ENCODE assay signal across 8 mouse cellular contexts in the genomic region with DNA sequence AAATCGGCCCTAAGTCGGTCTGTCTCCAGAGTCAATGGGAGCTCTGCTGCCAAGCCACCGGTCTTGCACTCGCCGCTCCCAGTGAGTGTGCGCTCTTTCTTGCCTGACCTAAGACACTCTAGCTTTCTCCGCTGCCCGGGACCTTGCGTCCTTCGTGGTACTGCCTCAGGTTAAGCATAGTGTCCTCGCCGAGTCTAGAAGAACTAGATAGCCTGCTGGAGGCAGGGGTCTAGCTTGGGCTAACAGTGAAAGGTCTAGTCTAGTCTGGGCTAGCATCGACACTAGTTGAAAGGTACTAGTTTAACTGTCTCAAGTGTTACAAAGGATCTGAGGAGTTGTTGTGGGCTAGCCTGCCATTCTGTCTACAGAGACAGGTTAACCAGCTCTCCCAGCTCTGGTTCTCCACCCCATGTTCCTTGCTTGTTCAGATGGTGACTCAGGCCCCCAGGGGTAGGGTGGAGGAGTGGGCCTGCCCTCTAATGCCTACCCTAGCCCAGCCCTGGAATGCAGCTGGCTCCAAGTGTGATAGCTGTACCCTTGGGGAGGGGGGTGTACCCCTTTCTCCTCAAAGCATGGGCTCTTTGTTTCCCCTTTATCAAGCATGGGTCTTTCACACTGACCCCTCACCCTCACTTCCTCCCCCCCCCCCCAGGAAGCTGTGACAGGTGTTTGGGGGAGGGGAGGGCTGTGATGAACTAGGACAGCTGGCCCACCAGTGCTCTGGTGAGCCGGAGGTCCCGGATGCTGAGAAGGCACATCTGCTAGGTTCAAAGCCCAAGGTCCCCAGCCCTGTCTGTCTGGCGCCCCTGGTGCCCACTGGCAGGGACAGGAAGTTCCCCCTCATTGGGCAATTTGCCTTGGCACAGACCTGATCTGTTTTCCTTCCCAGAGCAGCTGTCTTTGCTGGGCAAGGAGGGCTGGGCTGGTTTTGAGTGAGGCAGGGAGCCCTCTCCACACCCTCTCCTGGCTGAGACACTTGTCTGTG. TPM values are rescaled to one million over a fixed set of nuclear protein-coding genes. Genes with fewer than 3 reads are reported as not detected.
DNase-seq lines count a peak whose midpoint lies in the region; ATAC-seq lines count a peak whose summit lies in the region.

A gene (minus strand): TSS at position 934 of the 985 bp plus-strand sequence.

- peak within 1 kb of the TSS; percentile 92 for H3K4me3 ChIP-seq in embryonic facial prominence, embryonic 10.5 days
- peak within 1 kb of the TSS; percentile 65 for H3K4me3 ChIP-seq in heart, embryonic 11.5 days (ENCODE audit: low read depth, low read length)
- H3K4me3 ChIP-seq in kidney, embryonic 16.5 days (ENCODE audit: low read length): peak within 1 kb of the TSS; percentile 81
- peak within 1 kb of the TSS; percentile 74 for H3K4me3 ChIP-seq in liver, embryonic 13.5 days (replicated peaks)

- H3K4me1 ChIP-seq in embryonic facial prominence, embryonic 10.5 days: peaks cover 74% of the 10 kb centered on the region
- peaks cover 47% of the 10 kb centered on the region for H3K4me1 ChIP-seq in heart, embryonic 11.5 days (ENCODE audit: control insufficient read depth, insufficient read depth, low read length)
- H3K4me1 ChIP-seq in kidney, embryonic 16.5 days (ENCODE audit: insufficient read depth, low read length): peaks cover 54% of the 10 kb centered on the region
- H3K4me1 ChIP-seq in liver, embryonic 13.5 days (replicated peaks): peaks cover 79% of the 10 kb centered on the region

- no peaks in the 10 kb centered on the region for H3K9me3 ChIP-seq in embryonic facial prominence, embryonic 10.5 days
- no peaks in the 10 kb centered on the region for H3K9me3 ChIP-seq in heart, embryonic 11.5 days (replicated peaks; ENCODE audit: control insufficient read depth, low read length)
- H3K9me3 ChIP-seq in kidney, embryonic 16.5 days (ENCODE audit: low read length): no peaks in the 10 kb centered on the region
- H3K9me3 ChIP-seq in liver, embryonic 13.5 days (replicated peaks): no peaks in the 10 kb centered on the region

- H3K36me3 ChIP-seq in embryonic facial prominence, embryonic 10.5 days (replicated peaks): peaks cover 33% of the 10 kb centered on the region
- H3K36me3 ChIP-seq in heart, embryonic 11.5 days (ENCODE audit: control insufficient read depth, insufficient read depth, low read length): peaks cover 7% of the 10 kb centered on the region
- peaks cover 12% of the 10 kb centered on the region; the same call in 1 of the 2 replicates for H3K36me3 ChIP-seq in kidney, embryonic 16.5 days (ENCODE audit: insufficient read depth, low read length)
- H3K36me3 ChIP-seq in liver, embryonic 13.5 days: peaks cover 25% of the 10 kb centered on the region

- peak within 1 kb of the TSS; percentile 95 for H3K27ac ChIP-seq in embryonic facial prominence, embryonic 10.5 days (replicated peaks)
- H3K27ac ChIP-seq in heart, embryonic 11.5 days (ENCODE audit: low read depth, low read length): peak within 1 kb of the TSS; percentile 83
- H3K27ac ChIP-seq in kidney, embryonic 16.5 days (ENCODE audit: low read length): peak within 1 kb of the TSS; percentile 90
- peak within 1 kb of the TSS; percentile 87 for H3K27ac ChIP-seq in liver, embryonic 13.5 days

- DNase-seq in urinary bladder, adult 2 months (ENCODE audit: low spot score): no peak
- DNase-seq in urinary bladder, postnatal 10 days (ENCODE audit: low spot score): no peak
- DNase-seq in embryonic facial prominence, embryonic 10.5 days (ENCODE audit: low spot score): peak; percentile 79
- no peak for DNase-seq in liver, embryonic 13.5 days
- peak; percentile 74 for DNase-seq in naive thymus-derived CD4-positive, alpha-beta T cell, adult 2 months (ENCODE audit: low read depth)
- peak; percentile 94 for DNase-seq in thymus, postnatal 0 days (ENCODE audit: low spot score)

- peak within 1 kb of the TSS; percentile 83 for H3K9ac ChIP-seq in heart, embryonic 11.5 days (ENCODE audit: low read depth, low read length)
- peak within 1 kb of the TSS; percentile 85 for H3K9ac ChIP-seq in kidney, embryonic 16.5 days (replicated peaks; ENCODE audit: low read length)
- peak within 1 kb of the TSS; percentile 81 for H3K9ac ChIP-seq in liver, embryonic 13.5 days

- under 1% methylated on average over 16 of the region's 16 CpGs for WGBS in embryonic facial prominence, embryonic 10.5 days
- under 1% methylated on average over 16 of the region's 16 CpGs for WGBS in heart, embryonic 11.5 days (ENCODE audit: insufficient replicate concordance)
- WGBS in kidney, embryonic 16.5 days: 0% methylated on average over 16 of the region's 16 CpGs
- WGBS in liver, embryonic 13.5 days (ENCODE audit: insufficient replicate concordance): under 1% methylated on average over 16 of the region's 16 CpGs

- no peaks in the 10 kb centered on the region; the same call in 1 of the 2 replicates for H3K27me3 ChIP-seq in embryonic facial prominence, embryonic 10.5 days (replicated peaks; ENCODE audit: low read depth, poor library complexity, severe bottlenecking)
- H3K27me3 ChIP-seq in heart, embryonic 11.5 days (ENCODE audit: control insufficient read depth, insufficient read depth, low read length): no peaks in the 10 kb centered on the region
- H3K27me3 ChIP-seq in kidney, embryonic 16.5 days (ENCODE audit: insufficient read depth, low read length): no peaks in the 10 kb centered on the region
- no peaks in the 10 kb centered on the region for H3K27me3 ChIP-seq in liver, embryonic 13.5 days

- ATAC-seq in heart, embryonic 11.5 days (replicated peaks; ENCODE audit: insufficient number of reproducible peaks, low FRiP score, low TSS enrichment): no peak
- no peak for ATAC-seq in kidney, embryonic 16.5 days (ENCODE audit: low FRiP score, low TSS enrichment)
- ATAC-seq in liver, embryonic 13.5 days (ENCODE audit: low read depth): no peak

- H3K4me2 ChIP-seq in heart, embryonic 11.5 days: peak within 1 kb of the TSS; percentile 90
- peak within 1 kb of the TSS; percentile 90 for H3K4me2 ChIP-seq in kidney, embryonic 16.5 days (replicated peaks; ENCODE audit: low read depth, low read length)
- peak within 1 kb of the TSS; percentile 97 for H3K4me2 ChIP-seq in liver, embryonic 13.5 days

RNA-seq across cellular contexts. Expression of the gene that starts here (rescaled TPM):
- polyA plus RNA-seq in urinary bladder, adult 2 months (2012; rRNA removed): 83.5 and 88.1 TPM in 2 replicates
- polyA plus RNA-seq in embryonic facial prominence, embryonic 10.5 days (2016; fragmentation: Nextera tagmentation; extraction: Ambion mirVana): 32.8 and 37.0 TPM in 2 replicates
- polyA plus RNA-seq in heart, embryonic 11.5 days (2014; fragmentation: Nextera tagmentation; extraction: Ambion mirVana): 17.2 and 20.1 TPM in 2 replicates
- 44.1 and 48.8 TPM in 2 replicates for polyA plus RNA-seq in kidney, embryonic 16.5 days (2015; fragmentation: Nextera tagmentation; extraction: Ambion mirVana)
- polyA plus RNA-seq in liver, embryonic 13.5 days (2015; fragmentation: Nextera tagmentation; extraction: Ambion mirVana): 5.6 and 6.3 TPM in 2 replicates
- 6.2 and 7.3 TPM in 2 replicates for polyA plus RNA-seq in thymus, postnatal 0 days (2015; fragmentation: Nextera tagmentation; extraction: Ambion mirVana)

Comparison
In these comparisons a context has a peak if more than half of its experiments do, and no peak if none do; other contexts are left out.
1. DNase-seq: peak in embryonic facial prominence, embryonic 10.5 days (single experiment), naive thymus-derived CD4-positive, alpha-beta T cell, adult 2 months (single experiment) and thymus, postnatal 0 days (single experiment); none in urinary bladder, adult 2 months (single experiment), urinary bladder, postnatal 10 days (single experiment) and liver, embryonic 13.5 days (single experiment).
2. Peak in every context shown above with its lines, with median percentiles within 50 percentile points of each other: H3K27ac ChIP-seq, H3K4me3 ChIP-seq, H3K4me2 ChIP-seq and H3K9ac ChIP-seq.